13 mouse cellular contexts compared by ENCODE assay signal in genomic region chr6:143091076-143091475, GRCm38 (mm10). TPM values are rescaled to one million over a fixed set of nuclear protein-coding genes. Genes with fewer than 3 reads are reported as not detected.
A peak's percentile ranks its signal among the peaks of the same experiment; 100 is the strongest.
DNase-seq lines count a peak whose midpoint lies in the region.
"Had no signal": no experiment of that assay in that cellular context is flagged by ENCODE, and none has a peak within 500 bp of the region (broad histone marks: within the 10 kb centered on the region; RNA-seq: fewer than 3 reads in every experiment).

No protein-coding gene starts in this region.

- intact Hi-C loops in heart, postnatal 25 days (cut with DNase I): no loop called here

- peak; percentile 62 for DNase-seq in heart, adult 11 months
- no peak for DNase-seq in heart, postnatal 25 days (ENCODE audit: low spot score)
- DNase-seq: adrenal gland, adult 2 months; adrenal gland, adult 8-10 months; adrenal gland, postnatal 10 days; adrenal gland, postnatal 14 days; adrenal gland, postnatal 25 days; adrenal gland, postnatal 36 days; B cell, adult 2 months; cerebellum, adult 11 months; cerebellum, adult 11-12 months; cerebellum, adult 18-20 months; cerebellum, adult 2 months had no signal

RNA-seq across cellular contexts. Expression of gene C2cd5, which starts 8.9 kb away (rescaled TPM):
- total RNA-seq in heart, postnatal 25 days (2021): 10 to 100 TPM; 15.4 to 16.7 TPM
